Mouse (Mus musculus) cerebellum, postnatal 36 days (tissue): ENCODE measurements around the gene Usp46.
A peak's percentile ranks its signal among the peaks of the same experiment; 100 is the strongest.
"Not testable (repeated sequence)": the region's sequence is repeated elsewhere in the genome, so short reads cannot be mapped to it uniquely, and the experiment has no call there.

Experiments used
- DNase-seq, 2 experiments: peaks; one replicate each; pipeline ENCODE4 v3.0.0; 2021 to 2022; ENCODE audit warnings: mixed read lengths in 2 of 2

The Usp46 gene

GRCm38 (mm10) chr5:74020506-74020905 is 47.7 kb downstream of the Usp46 start:
- DNase-seq, result no peak

GRCm38 (mm10) chr5:74018870-74019565 is 49.2 kb downstream of the Usp46 start:
- no peak for DNase-seq

DNA sequence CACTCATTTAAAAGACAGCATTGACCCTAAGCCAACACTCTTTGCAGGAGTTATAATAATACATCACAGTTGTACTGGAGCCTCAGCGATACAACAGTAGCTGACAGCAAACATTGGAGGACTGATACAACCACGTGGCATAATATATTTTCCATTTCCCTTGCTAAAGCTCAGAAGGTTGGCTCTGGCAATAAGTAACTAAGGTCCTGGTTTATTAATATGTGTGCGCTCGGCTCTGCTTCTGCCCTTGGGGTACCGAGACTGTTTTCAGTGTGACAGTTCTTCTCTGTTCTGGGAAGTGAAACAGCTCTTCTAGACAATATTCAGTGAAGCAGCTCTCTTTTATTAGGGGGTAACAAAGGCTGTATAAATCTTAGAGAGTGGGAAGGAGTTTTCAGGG is 50.7 kb downstream of the Usp46 start:
- DNase-seq, result no peak

DNA sequence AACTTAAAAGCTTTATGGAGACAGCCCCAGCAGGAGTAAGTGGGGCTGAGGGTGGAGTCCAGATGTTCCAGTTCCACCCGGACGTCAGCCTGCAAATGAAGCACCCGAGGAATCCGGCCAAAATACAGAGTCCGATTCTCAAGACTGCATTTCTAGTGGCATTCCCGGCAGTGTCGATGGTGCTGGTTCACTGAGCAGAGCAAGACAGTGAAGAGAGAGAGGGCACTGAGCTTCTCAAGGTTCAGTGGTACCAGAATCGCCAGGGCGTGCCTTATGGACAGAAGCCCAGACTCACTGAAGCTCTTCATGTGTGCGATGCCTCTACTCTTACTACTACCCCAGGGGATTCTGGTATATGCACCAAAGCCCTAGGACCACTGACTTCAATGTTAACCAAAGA is 56.6 kb downstream of the Usp46 start:
- DNase-seq, result no peak

- no peak for DNase-seq
Measured at GRCm38 (mm10) chr5:74007492-74008070, 60.6 kb downstream of the Usp46 start.

GRCm38 (mm10) chr5:74005936-74006335 is 62.3 kb downstream of the Usp46 start:
- no peak for DNase-seq

DNA sequence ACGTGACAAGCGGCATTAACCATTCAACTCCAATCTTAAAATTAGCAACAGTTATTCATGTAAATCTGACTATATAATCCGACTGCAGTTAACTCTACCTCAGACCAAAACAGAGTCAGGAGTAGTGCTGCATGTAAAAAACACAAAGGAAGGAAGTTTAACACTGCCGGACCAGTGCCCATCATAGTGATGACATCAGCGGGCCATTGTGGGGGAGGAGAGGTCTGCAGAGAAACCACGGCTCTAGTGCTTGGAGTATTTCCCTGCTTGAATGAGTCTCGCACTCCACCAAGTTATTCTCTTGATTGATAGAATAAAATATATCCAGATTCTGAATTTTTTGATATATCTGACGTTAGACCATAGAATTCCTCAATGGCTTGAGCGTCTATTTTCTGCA is 66.5 kb downstream of the Usp46 start:
- DNase-seq, result no peak

DNA sequence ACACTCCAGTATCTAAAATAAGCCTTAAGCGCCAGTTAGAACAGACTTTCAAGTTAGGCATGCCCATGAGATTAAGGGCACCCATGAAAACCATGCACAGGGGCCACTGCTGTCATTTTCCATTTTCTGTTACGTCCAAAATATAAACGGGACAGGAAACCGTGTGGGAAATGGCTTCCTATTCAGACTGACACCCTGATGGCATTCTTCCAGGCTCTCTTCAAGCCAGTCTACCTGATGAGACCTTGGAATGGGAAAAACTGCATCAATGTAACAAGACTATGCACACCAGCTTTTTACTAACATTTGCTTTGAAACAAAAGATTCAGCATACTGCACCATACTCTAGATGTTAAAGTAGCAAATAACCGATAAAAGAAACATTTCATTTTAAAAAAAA is 69.3 kb downstream of the Usp46 start:
- no peak for DNase-seq

GRCm38 (mm10) chr5:73994850-73995249 is 73.4 kb downstream of the Usp46 start:
- no peak for DNase-seq

- peak in 1 of 2 experiments; percentile 28 for DNase-seq
Measured at GRCm38 (mm10) chr5:73993538-73993937, 74.7 kb downstream of the Usp46 start.

DNA sequence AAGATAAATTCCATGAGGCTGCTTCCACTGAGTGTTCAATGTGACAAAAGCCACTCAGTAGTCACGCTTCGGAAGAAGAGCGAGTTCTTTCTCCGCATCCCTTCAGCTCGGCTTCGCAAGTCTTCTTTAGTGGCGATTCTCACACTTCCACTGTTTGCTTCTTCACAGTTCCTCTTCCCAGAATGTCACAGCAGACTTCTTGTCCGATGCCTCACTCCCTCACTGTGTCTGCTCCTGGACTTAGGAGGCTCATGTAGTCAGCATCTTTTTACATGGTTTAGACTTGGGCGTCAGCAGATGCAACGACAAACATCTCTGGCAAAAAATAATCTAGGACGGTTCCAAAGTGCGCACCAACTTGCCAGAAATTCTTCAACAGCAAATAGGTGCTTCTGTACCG is 75.9 kb downstream of the Usp46 start:
- DNase-seq, result no peak

DNA sequence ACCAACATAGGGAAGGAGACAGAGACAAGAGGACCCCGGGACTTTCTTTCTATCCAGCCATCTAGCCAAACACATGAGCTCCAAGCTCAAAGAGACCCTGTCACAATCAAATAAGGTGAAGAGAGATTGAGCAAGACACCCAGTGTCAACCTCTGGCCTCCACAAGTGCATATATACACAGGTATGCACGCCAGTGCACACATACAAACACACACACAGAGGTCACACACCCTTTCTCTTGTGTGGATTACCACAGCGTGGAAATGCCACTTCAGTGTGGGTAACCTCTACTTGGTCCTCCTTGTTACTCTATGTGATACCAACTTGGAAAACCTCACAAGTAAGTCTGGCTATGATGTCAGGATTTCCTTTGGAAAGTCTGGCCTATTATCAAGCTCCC is 78.7 kb downstream of the Usp46 start:
- no peak for DNase-seq

DNA sequence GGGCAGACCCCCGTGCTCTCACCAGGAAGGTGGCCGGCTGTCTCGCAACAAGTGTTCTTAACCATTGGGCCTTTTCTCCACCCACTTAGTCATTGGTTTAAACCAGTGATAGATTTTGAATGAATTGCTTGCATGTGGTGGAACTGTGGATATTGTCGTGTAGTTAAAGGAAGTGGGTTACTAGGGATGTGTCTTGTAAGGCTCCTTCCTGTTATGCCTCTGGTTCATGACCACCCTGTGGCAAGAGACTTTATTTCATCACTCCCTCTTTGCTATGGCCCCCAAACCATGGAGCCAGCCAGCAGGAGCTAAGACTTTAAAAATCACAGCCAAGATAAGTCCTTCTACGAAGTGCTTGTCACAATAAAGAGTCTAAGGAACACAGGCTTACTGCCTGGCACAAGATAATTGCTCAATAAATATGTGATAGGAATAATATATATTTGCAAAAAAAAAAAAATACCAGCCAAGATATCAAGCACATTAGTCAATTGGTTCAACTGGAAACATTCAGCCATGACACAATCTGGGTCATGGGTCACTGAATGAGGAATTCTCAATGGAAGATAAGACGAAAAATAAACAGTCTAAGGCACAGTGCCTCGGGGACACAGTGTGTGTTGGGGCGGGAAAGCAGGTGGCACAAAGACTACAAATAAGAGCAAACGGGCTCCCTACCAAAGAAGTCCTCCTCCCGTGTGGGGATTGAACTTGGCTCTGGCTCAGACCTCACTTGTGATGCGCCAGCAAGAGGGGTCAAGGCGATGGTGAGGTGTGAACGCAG is 80.3 kb downstream of the Usp46 start:
- DNase-seq, result no peak

- DNase-seq, result no peak
Measured at GRCm38 (mm10) chr5:73977426-73977825, 90.8 kb downstream of the Usp46 start.

DNA sequence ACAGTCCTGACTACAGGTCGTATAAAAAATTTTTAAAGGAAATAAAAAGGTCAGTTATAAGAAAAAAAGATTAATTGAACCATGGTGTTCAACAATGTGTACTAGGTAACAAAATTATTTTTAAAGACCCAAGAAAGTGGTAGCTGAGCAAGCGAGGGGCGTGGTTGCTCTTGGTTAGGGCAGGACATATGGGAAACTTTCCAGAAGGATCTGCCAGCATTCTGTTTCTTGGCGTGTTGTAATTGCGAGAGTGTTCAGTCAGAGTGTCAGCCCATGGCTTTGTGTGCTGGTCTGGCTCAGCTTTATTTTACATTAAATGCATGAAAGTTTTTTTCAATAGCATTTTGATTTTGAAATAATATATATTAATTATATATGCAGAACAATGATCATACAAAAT is 96.5 kb downstream of the Usp46 start:
- no peak for DNase-seq

DNA sequence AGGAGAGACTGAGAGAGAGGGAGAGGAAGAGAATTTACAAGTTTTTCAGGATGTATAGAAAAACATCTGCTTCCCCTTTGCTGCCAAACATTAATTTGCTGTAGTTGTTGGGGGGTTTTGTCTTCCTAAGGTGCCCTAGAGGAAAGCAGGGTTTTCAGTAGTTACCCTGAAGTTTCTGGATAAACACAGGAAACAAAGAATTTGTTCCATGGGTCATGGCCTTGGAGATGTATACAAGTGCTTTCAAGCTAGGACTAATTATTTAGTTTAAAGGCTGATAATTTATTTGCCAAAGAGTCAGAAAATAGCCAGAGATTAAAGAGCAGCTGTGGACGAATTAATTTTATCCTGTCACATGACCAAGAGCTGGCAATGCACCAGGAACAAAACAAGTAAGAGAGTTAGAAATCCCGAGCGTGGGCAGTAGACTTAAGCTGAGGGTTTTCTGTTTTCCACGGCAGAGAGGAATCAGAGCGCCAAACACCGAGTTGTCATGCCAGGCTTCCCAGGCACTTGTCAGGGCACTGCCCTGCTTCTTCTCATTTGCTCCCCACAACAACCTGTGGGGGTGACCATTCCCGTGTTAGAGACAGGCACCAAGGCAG is 98.1 kb downstream of the Usp46 start:
- no peak for DNase-seq

DNA sequence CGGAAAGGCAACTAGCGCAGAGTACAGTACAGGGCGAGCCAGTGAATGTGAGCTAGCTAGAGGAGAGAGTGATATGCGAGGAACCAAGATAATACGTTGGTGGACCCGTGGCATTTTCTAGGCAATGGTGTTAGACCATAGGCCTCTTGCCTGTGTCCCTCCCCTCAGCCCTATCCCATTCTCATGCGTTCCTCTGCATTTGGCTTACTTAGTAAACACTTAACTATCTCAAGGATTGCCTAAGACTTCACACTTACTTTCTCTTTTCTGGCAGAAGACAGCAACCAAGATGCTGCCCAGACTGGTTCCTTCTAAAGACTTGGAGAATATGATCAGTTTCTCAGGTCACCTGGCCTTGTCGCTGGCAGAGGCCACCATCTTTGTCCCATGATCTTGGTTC is 98.9 kb downstream of the Usp46 start:
- no peak for DNase-seq

DNA sequence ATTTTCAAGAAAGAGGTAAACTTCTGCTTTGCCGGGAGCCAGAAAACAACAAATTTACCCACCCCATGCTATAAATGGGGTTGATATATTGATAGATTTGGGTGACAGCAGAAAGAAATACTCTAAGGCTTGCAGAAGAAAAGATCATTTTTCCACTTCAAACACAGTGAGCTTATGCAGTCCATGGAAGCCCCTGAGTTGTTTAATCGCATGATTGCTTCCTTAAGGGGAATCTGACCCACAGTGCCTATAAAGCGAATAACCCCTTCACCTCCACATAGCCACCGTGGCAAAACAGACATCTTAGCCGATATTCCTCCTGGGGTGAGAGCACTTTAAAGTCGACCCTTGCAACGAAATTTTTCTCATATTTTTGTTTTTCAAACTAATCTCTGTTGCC is 108.5 kb downstream of the Usp46 start:
- DNase-seq, result no peak

DNA sequence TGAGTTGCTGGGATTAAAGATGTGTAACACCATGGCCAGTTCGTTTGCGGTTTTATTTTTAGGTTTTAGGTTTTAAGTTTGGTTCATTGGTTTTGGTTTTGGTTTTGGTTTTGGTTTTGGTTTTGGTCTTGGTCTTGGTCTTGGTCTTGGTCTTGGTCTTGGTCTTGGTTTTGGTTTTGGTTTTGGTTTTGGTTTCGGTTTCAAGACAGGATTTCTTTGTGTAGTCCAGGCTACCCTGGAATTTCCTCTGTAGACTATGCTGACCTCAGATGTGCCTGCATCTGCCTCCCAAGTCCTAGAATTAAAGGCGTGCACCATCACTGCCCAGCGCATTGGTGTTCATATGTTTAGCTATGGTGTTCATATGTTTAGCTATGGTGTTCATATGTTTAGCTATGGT is 109.6 kb downstream of the Usp46 start:
- not testable (repeated sequence) for DNase-seq

DNA sequence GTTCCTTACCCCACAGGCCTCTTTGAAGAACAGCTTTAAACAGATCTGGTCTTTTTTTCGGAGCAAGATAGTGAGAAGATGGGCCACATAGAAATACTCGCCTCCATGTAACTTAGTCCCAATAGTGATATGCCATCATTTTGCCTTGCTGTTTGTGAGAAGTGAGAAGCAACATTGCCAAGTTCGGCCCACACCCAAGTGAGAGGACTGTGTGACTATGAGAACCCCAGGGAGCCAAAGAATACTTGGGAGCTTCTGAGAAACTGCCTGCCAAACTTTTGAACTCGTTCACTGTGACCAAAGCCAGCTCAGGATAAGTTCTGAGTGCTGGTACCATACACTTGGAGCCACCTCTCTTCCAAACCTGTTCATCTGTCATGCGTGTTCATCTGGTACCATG is 110.1 kb downstream of the Usp46 start:
- no peak for DNase-seq

- DNase-seq, result no peak
Measured at GRCm38 (mm10) chr5:73955691-73956090, 112.5 kb downstream of the Usp46 start.

- peak; percentile 41 to 56 for DNase-seq
Measured at GRCm38 (mm10) chr5:73955005-73955404, 113.2 kb downstream of the Usp46 start.

GRCm38 (mm10) chr5:73953066-73953614 is 115.1 kb downstream of the Usp46 start:
- DNase-seq, result no peak

DNA sequence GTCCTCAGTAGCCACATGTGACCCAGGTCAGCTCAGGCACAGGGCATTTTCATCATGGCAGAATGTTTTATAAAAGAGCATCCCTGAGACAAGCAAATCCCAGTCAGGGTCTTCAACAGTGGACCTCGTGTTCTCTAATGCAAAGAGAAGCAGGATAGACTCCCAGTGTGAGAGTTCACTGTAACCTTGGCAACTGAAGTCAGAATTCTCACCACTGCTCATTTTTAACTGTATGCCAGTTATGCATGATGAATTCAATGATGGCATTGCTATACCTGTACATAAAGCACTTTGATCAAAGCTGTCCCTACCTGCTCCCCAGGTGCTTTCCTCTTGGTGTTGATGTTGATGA is 116.6 kb downstream of the Usp46 start:
- DNase-seq, result no peak
